Mouse (Mus musculus) CH12.LX (cell line): ENCODE measurements at regions not wholly inside any gene's neighbourhood (a gene's known extent, or its start where the extent isn't known, plus 50 kb on each side); places are given as distances from the start of the nearest gene placed in this dataset.

ENCODE experiments used
- DNase-seq: peaks from one replicate; pipeline ENCODE4 v3.0.0-alpha.2; 2013; ENCODE audit errors: extremely low read depth
- H3K27ac ChIP-seq: 2 replicates; pipeline ENCODE4 v1.5.1; 2012; ENCODE audit warnings: low read depth, mild to moderate bottlenecking, control low read depth, moderate library complexity; ENCODE audit not compliant: insufficient read depth
- H3K27me3 ChIP-seq: replicated peaks from 2 replicates; pipeline ENCODE3; 2012; ENCODE audit warnings: inconsistent platforms
- H3K36me3 ChIP-seq, 2 experiments: replicated peaks in 1 of 2; 2 replicates each; pipeline versions ENCODE3 to v1.6.1; 2012; ENCODE audit warnings: inconsistent platforms in 1 of 2, low read length in 1 of 2, mild to moderate bottlenecking in 1 of 2, mixed read lengths in 1 of 2, moderate library complexity in 1 of 2; ENCODE audit not compliant: control insufficient read depth in 1 of 2, insufficient read depth in 1 of 2
- H3K4me1 ChIP-seq, 2 experiments: 2 replicates each; pipeline ENCODE4 v1.6.1; 2012; ENCODE audit warnings: inconsistent platforms in 1 of 2, moderate library complexity in 1 of 2; ENCODE audit not compliant: insufficient read depth in 2 of 2, control insufficient read depth in 1 of 2
- H3K4me2 ChIP-seq: 2 replicates; pipeline ENCODE4 v1.6.1; 2012; ENCODE audit warnings: low read depth, mild to moderate bottlenecking, control low read depth; ENCODE audit not compliant: poor library complexity, insufficient read depth, severe bottlenecking
- H3K4me3 ChIP-seq, 3 experiments: fragments of 150-350 bp in 1 of 3; sonication (generic) in 1 of 3; replicated peaks in 1 of 3; 2 replicates each; pipeline versions ENCODE3 to v1.5.1; 2011 to 2012; ENCODE audit warnings: low read depth in 2 of 3, low read length in 2 of 3, mild to moderate bottlenecking in 2 of 3, moderate library complexity in 2 of 3, control low read depth in 1 of 3, improper control_type of control experiment in 1 of 3, inconsistent platforms in 1 of 3, mixed read lengths in 1 of 3; ENCODE audit not compliant: poor library complexity in 1 of 3
- H3K79me2 ChIP-seq: replicated peaks from 2 replicates; pipeline ENCODE4 v1.6.1; 2012; ENCODE audit warnings: mild to moderate bottlenecking, moderate library complexity; ENCODE audit not compliant: control insufficient read depth, poor library complexity, insufficient read depth, severe bottlenecking; ENCODE audit errors: extremely low read depth
- H3K9ac ChIP-seq: 2 replicates; pipeline ENCODE4 v1.6.1; 2012; ENCODE audit warnings: low read depth, mild to moderate bottlenecking, control low read depth, moderate library complexity; ENCODE audit not compliant: insufficient read depth
- H3K9me3 ChIP-seq: replicated peaks from 2 replicates; pipeline ENCODE3; 2012; ENCODE audit warnings: low read length, inconsistent platforms, mixed read lengths
- BHLHE40 ChIP-seq: IDR thresholded peaks from 2 replicates; pipeline ENCODE4 v1.6.1; 2011; ENCODE audit warnings: mild to moderate bottlenecking, low read depth, low read length, improper control_type of control experiment
- CHD1 ChIP-seq: IDR thresholded peaks from 2 replicates; pipeline ENCODE4 v1.6.1; 2012; ENCODE audit warnings: low read depth, low read length, improper control_type of control experiment, inconsistent platforms
- CTCF ChIP-seq, 2 experiments: IDR thresholded peaks in 1 of 2; conservative IDR thresholded peaks in 1 of 2; 2 replicates each; pipeline ENCODE4 v1.5.1; 2011 to 2012; ENCODE audit warnings: low read depth in 2 of 2, low read length in 2 of 2, improper control_type of control experiment in 1 of 2, inconsistent platforms in 1 of 2, mild to moderate bottlenecking in 1 of 2, moderate library complexity in 1 of 2
- E2F4 ChIP-seq: IDR thresholded peaks from 2 replicates; pipeline ENCODE4 v1.6.1; 2011; ENCODE audit warnings: low read depth, low read length, improper control_type of control experiment; ENCODE audit not compliant: insufficient replicate concordance
- ELF1 ChIP-seq: IDR thresholded peaks from 2 replicates; pipeline ENCODE4 v1.6.1; 2014; ENCODE audit warnings: low read depth, mild to moderate bottlenecking, inconsistent platforms, low read length, improper control_type of control experiment
- ETS1 ChIP-seq: conservative IDR thresholded peaks from 2 replicates; pipeline ENCODE4 v1.6.1; 2012; ENCODE audit warnings: low read depth, mild to moderate bottlenecking, inconsistent platforms, low read length, improper control_type of control experiment, moderate library complexity
- JUN ChIP-seq: IDR thresholded peaks from 2 replicates; pipeline ENCODE4 v1.6.1; 2011; ENCODE audit warnings: low read depth, mild to moderate bottlenecking, low read length, improper control_type of control experiment, moderate library complexity; ENCODE audit not compliant: insufficient read depth
- JUND ChIP-seq: conservative IDR thresholded peaks from 2 replicates; pipeline ENCODE4 v1.6.1; 2011; ENCODE audit warnings: low read depth, low read length, improper control_type of control experiment
- KAT2A ChIP-seq: IDR thresholded peaks from 2 replicates; pipeline ENCODE4 v1.6.1; 2012; ENCODE audit warnings: low read length, improper control_type of control experiment, inconsistent platforms; ENCODE audit not compliant: insufficient replicate concordance
- MAFK ChIP-seq: IDR thresholded peaks from 2 replicates; pipeline ENCODE4 v1.6.1; 2011; ENCODE audit warnings: low read length, improper control_type of control experiment; ENCODE audit not compliant: insufficient replicate concordance
- MAX ChIP-seq: IDR thresholded peaks from 2 replicates; pipeline ENCODE4 v1.6.1; 2011; ENCODE audit warnings: low read length, improper control_type of control experiment
- MAZ ChIP-seq: IDR thresholded peaks from 2 replicates; pipeline ENCODE4 v1.6.1; 2012; ENCODE audit warnings: low read depth, mild to moderate bottlenecking, inconsistent platforms, low read length, improper control_type of control experiment, moderate library complexity
- NELFE ChIP-seq: IDR thresholded peaks from 2 replicates; pipeline ENCODE4 v1.6.1; 2011; ENCODE audit warnings: low read depth, low read length, improper control_type of control experiment
- NRF1 ChIP-seq: IDR thresholded peaks from 2 replicates; pipeline ENCODE4 v1.6.1; 2014; ENCODE audit warnings: low read depth, mild to moderate bottlenecking, inconsistent platforms, low read length, improper control_type of control experiment, moderate library complexity
- PAX5 ChIP-seq: IDR thresholded peaks from 2 replicates; pipeline ENCODE4 v1.6.1; 2012; ENCODE audit warnings: low read length, inconsistent platforms, mixed read lengths
- POLR2AphosphoS2 ChIP-seq: IDR thresholded peaks from 2 replicates; pipeline ENCODE4 v1.6.1; 2011; ENCODE audit warnings: low read depth, low read length, improper control_type of control experiment
- RAD21 ChIP-seq: IDR thresholded peaks from 2 replicates; pipeline ENCODE4 v1.6.1; 2011; ENCODE audit warnings: low read depth, mild to moderate bottlenecking, low read length, improper control_type of control experiment, moderate library complexity
- RCOR1 ChIP-seq: conservative IDR thresholded peaks from 2 replicates; pipeline ENCODE4 v1.6.1; 2012; ENCODE audit warnings: low read depth, mild to moderate bottlenecking, inconsistent platforms, low read length, improper control_type of control experiment
- SIN3A ChIP-seq: IDR thresholded peaks from 2 replicates; pipeline ENCODE4 v1.6.1; 2012; ENCODE audit warnings: low read length, improper control_type of control experiment, inconsistent platforms
- SMC3 ChIP-seq: IDR thresholded peaks from 2 replicates; pipeline ENCODE4 v1.6.1; 2011; ENCODE audit warnings: low read depth, low read length, improper control_type of control experiment
- USF1 ChIP-seq: IDR thresholded peaks from 2 replicates; pipeline ENCODE4 v1.6.1; 2014; ENCODE audit warnings: low read depth, mild to moderate bottlenecking, inconsistent platforms, low read length, improper control_type of control experiment
- USF2 ChIP-seq: conservative IDR thresholded peaks from 2 replicates; pipeline ENCODE4 v1.6.1; 2011; ENCODE audit warnings: low read depth, low read length, improper control_type of control experiment
- ZC3H11A ChIP-seq: IDR thresholded peaks from 2 replicates; pipeline ENCODE4 v1.6.1; 2012; ENCODE audit warnings: low read depth, mild to moderate bottlenecking, inconsistent platforms, low read length, improper control_type of control experiment
- ZNF384 ChIP-seq: IDR thresholded peaks from 2 replicates; pipeline ENCODE4 v1.6.1; 2012; ENCODE audit warnings: low read depth, low read length, improper control_type of control experiment, inconsistent platforms
- dilution Hi-C: fragments of 300-500 bp; cut with MboI; formaldehyde crosslinking; loops from 2 replicates; pipeline ENCODE4 v1.14.3; 2020; ENCODE audit warnings: low sequenced_read_pairs; ENCODE audit not compliant: extremely low pct_unique_long_range_greater_than_20kb, extremely low pct_ligation_motif_present
- in situ Hi-C: fragments of 300-500 bp; cut with MboI; formaldehyde crosslinking; loops from 3 replicates; pipeline ENCODE4 v1.14.3; 2019; ENCODE audit warnings: low sequenced_read_pairs, low pct_ligation_motif_present, low pct_unique_long_range_greater_than_20kb, mixed read lengths

- H3K4me3 ChIP-seq: no peak overlapping the region
- H3K9ac ChIP-seq: no peak overlapping the region
- no peaks in the 10 kb centered on the region for H3K36me3 ChIP-seq
- DNase-seq: no peak
- no peaks in the 10 kb centered on the region for H3K9me3 ChIP-seq
- in situ Hi-C loops (no loop called here), dilution Hi-C loops (no loop called here)
- no peaks in the 10 kb centered on the region for H3K27me3 ChIP-seq
- no peak overlapping the region for H3K27ac ChIP-seq
- no peaks in the 10 kb centered on the region for H3K79me2 ChIP-seq
- no peaks in the 10 kb centered on the region for H3K4me1 ChIP-seq
- TF ChIP-seq SMC3 (no peak), POLR2AphosphoS2 (no peak), KAT2A (no peak), JUN (no peak), BHLHE40 (no peak), USF2 (no peak), ZNF384 (no peak), PAX5 (no peak), CTCF (conservative IDR thresholded peaks at IDR 0.05 in 1 of 2, IDR thresholded peaks at IDR 0.05 in 1 of 2; ENCODE audit: low read depth in 2 of 2, low read length in 2 of 2) (no peak), USF1 (no peak), RAD21 (no peak), CHD1 (no peak), MAZ (no peak), NELFE (no peak), E2F4 (no peak), MAX (no peak), JUND (no peak), ZC3H11A (no peak), RCOR1 (no peak)
- no peak overlapping the region for H3K4me2 ChIP-seq
Measured at GRCm38 (mm10) chr4:54391536-54392208, 553.2 kb upstream of the Zfp462 start.

GRCm38 (mm10) chr4:54406151-54406550 is 538.7 kb upstream of the Zfp462 start:
- dilution Hi-C loops (no loop called here), in situ Hi-C loops (no loop called here)
- no peaks in the 10 kb centered on the region for H3K36me3 ChIP-seq
- H3K9me3 ChIP-seq: no peaks in the 10 kb centered on the region
- no peaks in the 10 kb centered on the region for H3K79me2 ChIP-seq
- TF ChIP-seq NRF1 (no peak), ELF1 (no peak), MAFK (no peak), ETS1 (no peak), SMC3 (no peak), RCOR1 (no peak), SIN3A (no peak)
- H3K9ac ChIP-seq: no peak overlapping the region
- H3K27me3 ChIP-seq: no peaks in the 10 kb centered on the region
- H3K4me3 ChIP-seq: no peak overlapping the region
- no peak overlapping the region for H3K4me2 ChIP-seq
- no peaks in the 10 kb centered on the region for H3K4me1 ChIP-seq
- no peak overlapping the region for H3K27ac ChIP-seq
- no peak for DNase-seq
